Mouse (Mus musculus): ENCODE measurements at regions not wholly inside any gene's neighbourhood (a gene's known extent, or its start where the extent isn't known, plus 50 kb on each side); places are given as distances from the start of the nearest gene placed in this dataset.

DNA sequence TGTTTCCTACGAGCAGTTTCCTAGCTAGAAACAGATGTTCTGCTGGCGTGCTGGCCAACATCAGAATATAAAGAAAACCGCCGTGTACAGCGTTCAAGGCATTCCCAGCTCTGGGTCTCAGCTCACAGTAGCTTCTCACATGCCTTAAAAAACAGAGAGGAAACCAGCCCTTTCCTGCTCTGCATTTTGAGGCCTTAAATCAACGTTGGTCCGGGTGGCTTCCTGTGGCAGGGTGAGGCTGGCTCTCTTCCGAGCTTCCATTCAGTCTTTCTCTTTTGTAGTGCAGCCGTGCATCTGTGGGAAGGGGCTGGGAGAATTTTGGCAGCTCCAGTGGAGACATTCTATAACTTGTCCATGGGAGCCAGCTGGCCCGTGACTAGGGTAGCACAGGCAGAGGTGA lies 135.9 kb upstream of the Unc93a2 start:
- TF ChIP-seq GATA1 (IDR thresholded peaks at IDR 0.05; ENCODE audit: borderline replicate concordance, low read length) (no peak), FLI1 (IDR thresholded peaks at IDR 0.05; ENCODE audit: low read length) (no peak)
